Mouse (Mus musculus) neural tube, embryonic 13.5 days (tissue): Measurements from ENCODE around the gene Gata3. TPM values are rescaled to one million over a fixed set of nuclear protein-coding genes. Genes with fewer than 3 reads are reported as not detected.

Experiments used
- ATAC-seq: fragments of 200-750 bp; cut with Nextera tagmentation; 2 replicates; pipeline ENCODE4 v1.8.0; 2017; ENCODE audit warnings: low read depth, mild to moderate bottlenecking, moderate TSS enrichment, moderate library complexity
- H3K27ac ChIP-seq: fragments of 300-500 bp; sonication (generic); replicated peaks from 2 replicates; pipeline ENCODE4 v1.5.1; 2015; ENCODE audit warnings: moderate library complexity, mild to moderate bottlenecking, inconsistent platforms
- H3K27me3 ChIP-seq: fragments of 300-500 bp; sonication (generic); 2 replicates; pipeline ENCODE4 v1.6.1; 2015; ENCODE audit warnings: mild to moderate bottlenecking, inconsistent platforms
- H3K36me3 ChIP-seq: fragments of 300-500 bp; sonication (generic); 2 replicates; pipeline ENCODE4 v1.6.1; 2015; ENCODE audit warnings: mild to moderate bottlenecking, inconsistent platforms
- H3K4me1 ChIP-seq: fragments of 300-500 bp; sonication (generic); replicated peaks from 2 replicates; pipeline ENCODE4 v1.6.1; 2015; ENCODE audit warnings: inconsistent platforms
- H3K4me2 ChIP-seq: fragments of 300-500 bp; sonication (generic); 2 replicates; pipeline ENCODE4 v1.6.1; 2015; ENCODE audit warnings: inconsistent platforms, mild to moderate bottlenecking, moderate library complexity
- H3K4me3 ChIP-seq: fragments of 300-500 bp; sonication (generic); 2 replicates; pipeline ENCODE4 v1.5.1; 2015; ENCODE audit warnings: mild to moderate bottlenecking, inconsistent platforms
- H3K9ac ChIP-seq: fragments of 300-500 bp; sonication (generic); 2 replicates; pipeline ENCODE4 v1.6.1; 2015; ENCODE audit warnings: moderate library complexity, mild to moderate bottlenecking, inconsistent platforms
- H3K9me3 ChIP-seq: fragments of 300-500 bp; sonication (generic); 2 replicates; pipeline ENCODE4 v1.6.1; 2016; ENCODE audit warnings: inconsistent platforms
- WGBS: fragments of 180-500 bp; shearing (Covaris S2); methylation state at CpG from one replicate; pipeline ENCODE4 v1.1.7; 2015; 5-methylcytosine and 5-hydroxymethylcytosine counted together
- polyA plus RNA-seq: library from polyadenylated mRNA; unstranded; fragments of >200 nt; fragmentation: Nextera tagmentation; extraction: Ambion mirVana; gene quantifications from 2 replicates; pipeline ENCODE4 v1.2.1, GENCODE M21; 2015

Gene Gata3
- polyA plus RNA-seq, 1 experiment from 2014 or later, result 10.1 TPM

- Histone ChIP-seq H3K27ac (no peak overlapping the region), H3K27me3 (peaks cover 100% of the 10 kb centered on the region), H3K4me1 (peaks cover 48% of the 10 kb centered on the region), H3K9me3 (no peaks in the 10 kb centered on the region), H3K4me2 (peak overlapping the region; percentile 67), H3K4me3 (peak overlapping the region; percentile 39), H3K9ac (peak overlapping the region; percentile 41; the same call in 1 of the 2 replicates), H3K36me3 (no peaks in the 10 kb centered on the region)
- no peak for ATAC-seq
- WGBS, result 1% methylated on average over 31 of the region's 31 CpGs
Observed at GRCm38 (mm10) chr2:9876621-9877325, 13.1 kb downstream of the Gata3 start.

- H3K4me3 ChIP-seq, result peak overlapping the region; percentile 39; the same call in 1 of the 2 replicates
- H3K9ac ChIP-seq, result no peak overlapping the region
- H3K27me3 ChIP-seq, result peaks cover 100% of the 10 kb centered on the region
- H3K36me3 ChIP-seq, result no peaks in the 10 kb centered on the region
- WGBS, result 7% methylated on average over 12 of the region's 12 CpGs
- no peaks in the 10 kb centered on the region for H3K9me3 ChIP-seq
- 0 out of 2 replicates have a peak overlapping the region, but pooled peaks have one; percentile 67 for H3K4me2 ChIP-seq
- no peak for ATAC-seq
- H3K4me1 ChIP-seq, result peaks cover 39% of the 10 kb centered on the region
- no peak overlapping the region for H3K27ac ChIP-seq
Observed at GRCm38 (mm10) chr2:9875676-9876357, 14.0 kb downstream of the Gata3 start.

GRCm38 (mm10) chr2:9875220-9875619, 14.6 kb downstream of the Gata3 start:
- Histone ChIP-seq H3K27ac (no peak overlapping the region), H3K4me1 (peaks cover 36% of the 10 kb centered on the region), H3K9me3 (no peaks in the 10 kb centered on the region), H3K4me3 (peak overlapping the region; percentile 16), H3K36me3 (no peaks in the 10 kb centered on the region), H3K27me3 (peaks cover 100% of the 10 kb centered on the region), H3K4me2 (peak overlapping the region; percentile 14; the same call in 1 of the 2 replicates), H3K9ac (0 out of 2 replicates have a peak overlapping the region, but pooled peaks have one; percentile 23)
- ATAC-seq, result no peak
- WGBS, result 2% methylated on average over 4 of the region's 4 CpGs

DNA sequence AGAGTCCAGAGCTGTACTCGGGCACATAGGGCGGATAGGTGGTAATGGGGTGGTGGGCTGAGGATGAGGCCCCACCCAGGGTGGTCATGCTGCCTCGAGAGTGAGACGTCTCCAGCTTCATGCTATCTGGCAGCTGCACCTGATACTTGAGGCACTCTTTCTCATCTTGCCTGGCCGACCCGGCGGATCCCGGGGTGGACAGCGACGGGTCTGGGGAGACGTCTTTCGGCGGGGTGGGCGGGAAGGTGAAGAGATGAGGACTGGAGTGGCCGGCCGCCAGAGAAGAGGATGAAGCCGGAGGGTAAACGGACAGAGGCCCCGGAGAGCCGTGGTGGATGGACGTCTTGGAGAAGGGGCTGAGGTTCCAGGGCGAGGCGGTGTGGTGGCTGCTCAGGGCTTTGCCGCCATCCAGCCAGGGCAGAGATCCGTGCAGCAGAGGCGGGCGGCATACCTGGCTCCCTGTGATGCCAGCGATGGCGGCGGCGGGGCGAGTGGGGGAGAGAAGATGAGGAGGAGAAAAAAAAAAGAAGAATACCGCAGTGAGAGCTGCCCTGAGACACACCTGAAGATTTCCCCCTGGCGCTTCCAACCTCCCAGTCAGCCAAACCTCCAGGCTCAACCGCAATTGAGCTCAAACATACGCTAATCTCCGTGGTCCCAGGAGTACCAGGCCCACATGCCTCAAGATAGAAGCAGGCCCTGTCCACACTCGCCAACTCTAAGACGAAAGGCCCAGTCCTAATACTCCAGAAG, 15.2 kb downstream of the Gata3 start:
- Histone ChIP-seq H3K27me3 (peaks cover 100% of the 10 kb centered on the region), H3K4me3 (peak overlapping the region; percentile 16), H3K27ac (no peak overlapping the region), H3K9me3 (no peaks in the 10 kb centered on the region), H3K4me2 (peak overlapping the region; percentile 14), H3K9ac (0 out of 2 replicates have a peak overlapping the region, but pooled peaks have one; percentile 23), H3K36me3 (no peaks in the 10 kb centered on the region), H3K4me1 (peaks cover 36% of the 10 kb centered on the region)
- no peak for ATAC-seq
- 3% methylated on average over 38 of the region's 39 CpGs for WGBS

GRCm38 (mm10) chr2:9873757-9874156, 16.1 kb downstream of the Gata3 start:
- H3K27ac ChIP-seq, result no peak overlapping the region
- WGBS, result 18% methylated on average over 2 of the region's 2 CpGs
- H3K4me3 ChIP-seq, result no peak overlapping the region
- H3K4me2 ChIP-seq, result no peak overlapping the region
- peaks cover 36% of the 10 kb centered on the region for H3K4me1 ChIP-seq
- ATAC-seq, result no peak
- no peak overlapping the region for H3K9ac ChIP-seq
- H3K9me3 ChIP-seq, result no peaks in the 10 kb centered on the region
- H3K27me3 ChIP-seq, result peaks cover 93% of the 10 kb centered on the region
- H3K36me3 ChIP-seq, result no peaks in the 10 kb centered on the region

- no peak overlapping the region for H3K27ac ChIP-seq
- 2% methylated on average over 12 of the region's 12 CpGs for WGBS
- H3K36me3 ChIP-seq, result no peaks in the 10 kb centered on the region
- H3K4me3 ChIP-seq, result peak overlapping the region; percentile 8; the same call in 1 of the 2 replicates
- peak overlapping the region; percentile 24 for H3K4me2 ChIP-seq
- ATAC-seq, result no peak
- H3K27me3 ChIP-seq, result peaks cover 83% of the 10 kb centered on the region
- H3K9ac ChIP-seq, result no peak overlapping the region
- H3K9me3 ChIP-seq, result no peaks in the 10 kb centered on the region
- H3K4me1 ChIP-seq, result peaks cover 27% of the 10 kb centered on the region
Observed at GRCm38 (mm10) chr2:9872682-9873081, 17.2 kb downstream of the Gata3 start.

- Histone ChIP-seq H3K9ac (no peak overlapping the region), H3K27ac (no peak overlapping the region), H3K36me3 (no peaks in the 10 kb centered on the region), H3K9me3 (no peaks in the 10 kb centered on the region), H3K4me2 (no peak overlapping the region), H3K27me3 (peaks cover 74% of the 10 kb centered on the region), H3K4me3 (no peak overlapping the region), H3K4me1 (peaks cover 19% of the 10 kb centered on the region)
- WGBS, result 18% methylated on average over 6 of the region's 6 CpGs
- ATAC-seq, result no peak
Observed at GRCm38 (mm10) chr2:9871798-9872197, 18.0 kb downstream of the Gata3 start.

DNA sequence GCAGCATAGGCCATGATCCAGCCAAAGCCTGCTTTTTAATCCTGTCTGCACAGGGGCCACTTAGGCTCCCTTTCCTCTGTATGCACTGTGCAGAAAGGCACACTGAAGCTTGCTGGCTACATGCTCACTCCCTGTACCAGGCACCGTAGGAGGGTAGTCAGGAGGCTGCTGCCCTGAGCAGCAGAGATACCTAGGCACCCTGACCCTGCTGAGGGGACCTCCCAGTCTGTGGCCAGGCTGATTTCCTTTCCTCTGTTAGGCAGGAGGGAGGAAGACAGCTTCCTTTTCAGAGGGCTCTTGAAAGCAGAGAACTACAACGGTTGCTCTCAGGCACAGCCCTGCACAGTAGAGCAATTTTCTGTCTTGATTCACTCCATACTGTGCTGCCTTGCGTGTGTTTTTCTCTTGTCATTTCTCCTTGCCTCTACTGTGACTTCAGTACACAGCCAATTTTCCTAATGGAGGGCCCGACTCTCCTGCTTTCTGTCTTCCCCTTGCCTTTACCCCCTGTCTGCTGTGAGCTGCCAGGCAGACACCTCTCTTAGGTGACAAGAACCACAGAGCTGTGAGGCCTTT, 18.6 kb downstream of the Gata3 start:
- Histone ChIP-seq H3K27me3 (peaks cover 68% of the 10 kb centered on the region), H3K27ac (no peak overlapping the region), H3K4me3 (no peak overlapping the region), H3K4me2 (no peak overlapping the region), H3K9me3 (no peaks in the 10 kb centered on the region), H3K4me1 (peaks cover 18% of the 10 kb centered on the region), H3K36me3 (no peaks in the 10 kb centered on the region), H3K9ac (no peak overlapping the region)
- no peak for ATAC-seq
- 31% methylated on average over 4 of the region's 4 CpGs for WGBS

DNA sequence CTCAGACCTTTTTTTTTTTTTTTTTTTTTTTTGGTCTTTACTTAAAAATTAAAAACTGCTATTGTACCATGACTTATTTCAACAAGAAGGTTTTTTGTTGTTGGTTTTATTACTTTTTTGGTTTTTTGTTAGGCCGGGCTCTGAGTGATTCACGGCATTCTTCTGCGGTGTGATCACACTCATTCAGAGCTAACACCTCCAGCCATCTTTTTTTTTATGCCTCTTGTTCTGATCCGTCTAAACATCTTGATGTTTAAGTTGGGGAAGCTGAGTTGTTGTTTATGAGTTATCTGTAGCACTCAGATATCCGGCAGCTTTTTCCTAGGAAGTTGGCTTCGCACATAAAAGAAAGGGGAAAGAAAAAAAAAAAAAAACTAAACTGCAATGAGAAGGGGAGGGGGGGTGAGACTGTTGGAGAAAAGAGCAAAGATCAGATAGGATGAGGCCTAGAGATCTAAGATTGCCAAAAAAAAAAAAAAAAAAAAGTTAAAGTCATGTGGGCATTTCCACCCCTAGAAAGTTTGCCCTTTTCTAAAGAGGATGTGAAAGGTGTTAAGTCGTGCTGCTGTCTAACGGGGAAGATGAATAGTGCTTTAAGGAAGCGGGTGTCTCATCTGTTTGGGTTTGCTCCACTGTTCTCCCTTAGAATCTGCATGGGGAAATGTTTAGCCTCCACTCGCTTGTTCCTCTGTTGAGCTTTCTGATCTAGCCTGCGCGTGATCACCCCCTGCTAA, 22.6 kb downstream of the Gata3 start:
- H3K4me2 ChIP-seq, result no peak overlapping the region
- H3K4me3 ChIP-seq, result no peak overlapping the region

DNA sequence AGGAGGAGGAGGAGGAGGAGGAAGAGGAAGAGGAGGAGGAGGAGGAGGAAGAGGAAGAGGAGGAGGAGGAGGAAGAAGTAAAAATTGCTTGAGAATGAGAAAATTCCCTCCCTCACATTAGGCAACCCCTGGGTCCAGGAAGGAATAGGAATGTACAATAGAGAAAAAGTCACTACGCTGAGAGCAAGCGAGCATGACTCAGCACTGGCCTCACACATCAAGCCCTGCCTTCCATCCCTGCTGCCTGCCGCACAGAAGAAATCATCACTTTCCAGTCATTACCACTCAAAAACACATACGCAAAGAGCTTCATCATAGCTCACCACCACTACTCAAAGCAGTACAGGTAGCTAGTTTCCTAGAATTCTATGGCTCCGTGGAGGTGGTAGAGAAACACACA, 29.1 kb downstream of the Gata3 start:
- Histone ChIP-seq H3K27me3 (0 out of 2 replicates have a peak, but pooled peaks cover 3% of the 10 kb centered on the region), H3K27ac (no peak overlapping the region), H3K36me3 (no peaks in the 10 kb centered on the region), H3K9ac (no peak overlapping the region), H3K4me1 (no peaks in the 10 kb centered on the region), H3K9me3 (no peaks in the 10 kb centered on the region), H3K4me2 (no peak overlapping the region), H3K4me3 (no peak overlapping the region)
- ATAC-seq, result no peak
- 73% methylated on average over 5 of the region's 5 CpGs for WGBS

More for the DNA sequence above, 22.6 kb downstream of the Gata3 start:
- H3K27ac ChIP-seq, result no peak overlapping the region
- H3K27me3 ChIP-seq, result peaks cover 28% of the 10 kb centered on the region
- ATAC-seq, result no peak
- WGBS, result 63% methylated on average over 12 of the region's 12 CpGs
- no peak overlapping the region for H3K9ac ChIP-seq
- no peaks in the 10 kb centered on the region for H3K36me3 ChIP-seq
- H3K4me1 ChIP-seq, result no peaks in the 10 kb centered on the region
- H3K9me3 ChIP-seq, result no peaks in the 10 kb centered on the region

DNA sequence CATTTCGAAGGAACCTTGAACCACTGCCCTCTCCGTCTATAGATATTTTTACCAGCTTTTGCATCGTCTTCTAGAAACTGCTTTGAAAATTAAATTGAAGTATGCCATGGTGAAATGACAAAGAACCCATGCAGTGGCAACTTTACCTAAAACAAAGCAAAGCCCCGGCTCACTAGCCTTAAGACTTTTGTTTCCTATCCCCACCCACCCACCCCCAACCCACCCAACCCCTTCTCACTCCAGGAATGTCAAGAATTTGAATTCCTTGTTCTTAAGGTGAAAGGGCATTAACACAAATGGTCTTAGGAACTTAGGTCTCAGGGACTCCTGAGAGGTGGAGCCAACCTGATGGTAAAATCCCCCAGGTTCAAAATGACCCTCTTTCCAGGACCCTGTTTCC, 34.0 kb downstream of the Gata3 start:
- no peak overlapping the region for H3K4me2 ChIP-seq
- no peak for ATAC-seq
- H3K36me3 ChIP-seq, result no peaks in the 10 kb centered on the region
- no peak overlapping the region for H3K4me3 ChIP-seq
- WGBS, result 46% methylated on average over 4 of the region's 4 CpGs
- H3K4me1 ChIP-seq, result peaks cover 9% of the 10 kb centered on the region
- no peak overlapping the region for H3K27ac ChIP-seq
- no peaks in the 10 kb centered on the region for H3K9me3 ChIP-seq
- H3K27me3 ChIP-seq, result 0 out of 2 replicates have a peak, but pooled peaks cover 3% of the 10 kb centered on the region
- H3K9ac ChIP-seq, result no peak overlapping the region
